Mouse (Mus musculus) intestine, embryonic 15.5 days (tissue): ENCODE data around the gene Cwc22. TPM values are rescaled to one million over a fixed set of nuclear protein-coding genes. Genes with fewer than 3 reads are reported as not detected.

ENCODE experiments used
- ATAC-seq: fragments of 200-750 bp; cut with Nextera tagmentation; 2 replicates; pipeline ENCODE4 v1.8.0; 2017; ENCODE audit warnings: moderate TSS enrichment, moderate library complexity
- H3K27ac ChIP-seq: fragments of 300-500 bp; sonication (generic); 2 replicates; pipeline ENCODE4 v1.5.1; 2015; ENCODE audit warnings: mild to moderate bottlenecking, inconsistent platforms
- H3K27me3 ChIP-seq: fragments of 300-500 bp; sonication (generic); replicated peaks from 2 replicates; pipeline ENCODE4 v1.6.1; 2015; ENCODE audit warnings: inconsistent platforms
- H3K36me3 ChIP-seq: fragments of 300-500 bp; sonication (generic); 2 replicates; pipeline ENCODE4 v1.6.1; 2015; ENCODE audit warnings: inconsistent platforms
- H3K4me1 ChIP-seq: fragments of 300-500 bp; sonication (generic); replicated peaks from 2 replicates; pipeline ENCODE4 v1.6.1; 2015; ENCODE audit warnings: inconsistent platforms
- H3K4me2 ChIP-seq: fragments of 300-500 bp; sonication (generic); replicated peaks from 2 replicates; pipeline ENCODE4 v1.6.1; 2015; ENCODE audit warnings: mild to moderate bottlenecking, inconsistent platforms
- H3K4me3 ChIP-seq: fragments of 300-500 bp; sonication (generic); replicated peaks from 2 replicates; pipeline ENCODE4 v1.5.1; 2015; ENCODE audit warnings: inconsistent platforms
- H3K9ac ChIP-seq: fragments of 300-500 bp; sonication (generic); 2 replicates; pipeline ENCODE4 v1.6.1; 2015; ENCODE audit warnings: inconsistent platforms
- H3K9me3 ChIP-seq: fragments of 300-500 bp; sonication (generic); 2 replicates; pipeline ENCODE4 v1.6.1; 2016; ENCODE audit warnings: inconsistent platforms
- WGBS: fragments of 180-500 bp; shearing (Covaris S2); methylation state at CpG from one replicate; pipeline ENCODE4 v1.1.7; 2015; 5-methylcytosine and 5-hydroxymethylcytosine counted together
- polyA plus RNA-seq: library from polyadenylated mRNA; unstranded; fragments of >200 nt; fragmentation: Nextera tagmentation; extraction: Ambion mirVana; gene quantifications from 2 replicates; pipeline ENCODE4 v1.2.1, GENCODE M21; 2015

Cwc22 gene
- polyA plus RNA-seq, 1 experiment from 2014 or later, result 29.4 TPM

- WGBS, result 87% methylated on average over 3 of the region's 3 CpGs
- H3K27me3 ChIP-seq, result no peaks in the 10 kb centered on the region
- no peaks in the 10 kb centered on the region for H3K4me1 ChIP-seq
- no peak overlapping the region for H3K27ac ChIP-seq
- no peak overlapping the region for H3K9ac ChIP-seq
- ATAC-seq, result no peak
- no peak overlapping the region for H3K4me3 ChIP-seq
- H3K4me2 ChIP-seq, result no peak overlapping the region
- H3K36me3 ChIP-seq, result no peaks in the 10 kb centered on the region
- no peaks in the 10 kb centered on the region for H3K9me3 ChIP-seq
Measured at GRCm38 (mm10) chr2:77978256-77978655, 32.1 kb upstream of the Cwc22 start.

- Histone ChIP-seq H3K36me3 (no peaks in the 10 kb centered on the region), H3K9me3 (no peaks in the 10 kb centered on the region), H3K27me3 (no peaks in the 10 kb centered on the region), H3K4me3 (no peak overlapping the region), H3K27ac (no peak overlapping the region), H3K4me1 (no peaks in the 10 kb centered on the region), H3K4me2 (no peak overlapping the region), H3K9ac (no peak overlapping the region)
- WGBS, result 87% methylated on average over 5 of the region's 5 CpGs
- no peak for ATAC-seq
Measured at GRCm38 (mm10) chr2:77976321-77976920, 30.2 kb upstream of the Cwc22 start.

- ATAC-seq, result no peak
- H3K4me3 ChIP-seq, result no peak overlapping the region
Measured at GRCm38 (mm10) chr2:77975606-77976005, 29.4 kb upstream of the Cwc22 start.

GRCm38 (mm10) chr2:77974986-77975385 lies 28.8 kb upstream of the Cwc22 start:
- H3K27ac ChIP-seq, result no peak overlapping the region
- H3K27me3 ChIP-seq, result no peaks in the 10 kb centered on the region
- H3K9me3 ChIP-seq, result no peaks in the 10 kb centered on the region
- no peak overlapping the region for H3K4me2 ChIP-seq
- H3K9ac ChIP-seq, result no peak overlapping the region
- no peak overlapping the region for H3K4me3 ChIP-seq
- no peaks in the 10 kb centered on the region for H3K36me3 ChIP-seq
- H3K4me1 ChIP-seq, result no peaks in the 10 kb centered on the region
- 83% methylated on average over 1 of the region's 1 CpGs for whole genome bisulfite sequencing
- no peak for ATAC-seq

More at GRCm38 (mm10) chr2:77975606-77976005, 29.4 kb upstream of the Cwc22 start:
- H3K9ac ChIP-seq, result no peak overlapping the region
- H3K4me2 ChIP-seq, result no peak overlapping the region
- H3K27me3 ChIP-seq, result no peaks in the 10 kb centered on the region
- H3K9me3 ChIP-seq, result no peaks in the 10 kb centered on the region
- H3K4me1 ChIP-seq, result no peaks in the 10 kb centered on the region
- no peaks in the 10 kb centered on the region for H3K36me3 ChIP-seq
- 77% methylated on average over 4 of the region's 4 CpGs for WGBS
- no peak overlapping the region for H3K27ac ChIP-seq

- Histone ChIP-seq H3K9me3 (no peaks in the 10 kb centered on the region), H3K27me3 (no peaks in the 10 kb centered on the region), H3K27ac (no peak overlapping the region), H3K4me3 (no peak overlapping the region), H3K36me3 (no peaks in the 10 kb centered on the region), H3K4me1 (no peaks in the 10 kb centered on the region), H3K9ac (no peak overlapping the region), H3K4me2 (no peak overlapping the region)
- 73% methylated on average over 2 of the region's 2 CpGs for WGBS
- ATAC-seq, result no peak
Measured at GRCm38 (mm10) chr2:77974366-77974765, 28.2 kb upstream of the Cwc22 start.

GRCm38 (mm10) chr2:77973296-77973695 lies 27.1 kb upstream of the Cwc22 start:
- H3K4me2 ChIP-seq, result no peak overlapping the region
- H3K27ac ChIP-seq, result no peak overlapping the region
- no peak overlapping the region for H3K9ac ChIP-seq
- no peaks in the 10 kb centered on the region for H3K9me3 ChIP-seq
- H3K36me3 ChIP-seq, result no peaks in the 10 kb centered on the region
- H3K4me1 ChIP-seq, result no peaks in the 10 kb centered on the region
- H3K27me3 ChIP-seq, result no peaks in the 10 kb centered on the region
- ATAC-seq, result no peak
- no peak overlapping the region for H3K4me3 ChIP-seq
- WGBS, result 85% methylated on average over 2 of the region's 2 CpGs

- no peaks in the 10 kb centered on the region for H3K27me3 ChIP-seq
- no peak overlapping the region for H3K4me3 ChIP-seq
- no peaks in the 10 kb centered on the region for H3K9me3 ChIP-seq
- 88% methylated on average over 2 of the region's 2 CpGs for WGBS
- H3K4me2 ChIP-seq, result no peak overlapping the region
- no peak overlapping the region for H3K27ac ChIP-seq
- no peaks in the 10 kb centered on the region for H3K36me3 ChIP-seq
- no peak for ATAC-seq
- H3K4me1 ChIP-seq, result no peaks in the 10 kb centered on the region
- no peak overlapping the region for H3K9ac ChIP-seq
Measured at GRCm38 (mm10) chr2:77972541-77972940, 26.4 kb upstream of the Cwc22 start.

- no peaks in the 10 kb centered on the region for H3K9me3 ChIP-seq
- H3K27me3 ChIP-seq, result no peaks in the 10 kb centered on the region
- H3K36me3 ChIP-seq, result no peaks in the 10 kb centered on the region
- no peak for ATAC-seq
- WGBS, result 95% methylated on average over 1 of the region's 1 CpGs
- no peak overlapping the region for H3K4me3 ChIP-seq
- H3K4me1 ChIP-seq, result no peaks in the 10 kb centered on the region
- no peak overlapping the region for H3K4me2 ChIP-seq
- H3K9ac ChIP-seq, result no peak overlapping the region
- no peak overlapping the region for H3K27ac ChIP-seq
Measured at GRCm38 (mm10) chr2:77971871-77972270, 25.7 kb upstream of the Cwc22 start.

- 68% methylated on average over 2 of the region's 2 CpGs for WGBS
- Histone ChIP-seq H3K9me3 (no peaks in the 10 kb centered on the region), H3K4me1 (no peaks in the 10 kb centered on the region), H3K27me3 (no peaks in the 10 kb centered on the region), H3K27ac (no peak overlapping the region), H3K4me2 (no peak overlapping the region), H3K4me3 (no peak overlapping the region), H3K9ac (no peak overlapping the region), H3K36me3 (no peaks in the 10 kb centered on the region)
- no peak for ATAC-seq
Measured at GRCm38 (mm10) chr2:77971361-77971760, 25.2 kb upstream of the Cwc22 start.

- Histone ChIP-seq H3K9me3 (no peaks in the 10 kb centered on the region), H3K9ac (no peak overlapping the region), H3K27me3 (no peaks in the 10 kb centered on the region), H3K4me2 (no peak overlapping the region), H3K36me3 (no peaks in the 10 kb centered on the region), H3K4me1 (no peaks in the 10 kb centered on the region), H3K4me3 (no peak overlapping the region), H3K27ac (no peak overlapping the region)
- 70% methylated on average over 3 of the region's 3 CpGs for WGBS
- ATAC-seq, result no peak
Measured at GRCm38 (mm10) chr2:77970556-77970955, 24.4 kb upstream of the Cwc22 start.

- no peaks in the 10 kb centered on the region for H3K27me3 ChIP-seq
- 95% methylated on average over 4 of the region's 4 CpGs for WGBS
- no peak overlapping the region for H3K4me2 ChIP-seq
- H3K4me3 ChIP-seq, result no peak overlapping the region
- H3K36me3 ChIP-seq, result no peaks in the 10 kb centered on the region
- no peak for ATAC-seq
- H3K9ac ChIP-seq, result no peak overlapping the region
- H3K4me1 ChIP-seq, result no peaks in the 10 kb centered on the region
- H3K27ac ChIP-seq, result no peak overlapping the region
- H3K9me3 ChIP-seq, result no peaks in the 10 kb centered on the region
Measured at GRCm38 (mm10) chr2:77969956-77970355, 23.8 kb upstream of the Cwc22 start.

GRCm38 (mm10) chr2:77962450-77963193 lies 16.4 kb upstream of the Cwc22 start:
- Histone ChIP-seq H3K4me3 (no peak overlapping the region), H3K4me1 (no peaks in the 10 kb centered on the region), H3K9me3 (no peaks in the 10 kb centered on the region), H3K9ac (no peak overlapping the region), H3K27me3 (no peaks in the 10 kb centered on the region), H3K27ac (no peak overlapping the region), H3K36me3 (no peaks in the 10 kb centered on the region), H3K4me2 (no peak overlapping the region)
- ATAC-seq, result no peak
- 97% methylated on average over 3 of the region's 3 CpGs for WGBS

GRCm38 (mm10) chr2:77961256-77961655 lies 15.1 kb upstream of the Cwc22 start:
- no peak overlapping the region for H3K27ac ChIP-seq
- ATAC-seq, result no peak
- no peak overlapping the region for H3K9ac ChIP-seq
- WGBS, result 63% methylated on average over 1 of the region's 1 CpGs
- no peak overlapping the region for H3K4me3 ChIP-seq
- H3K4me1 ChIP-seq, result no peaks in the 10 kb centered on the region
- H3K9me3 ChIP-seq, result no peaks in the 10 kb centered on the region
- H3K4me2 ChIP-seq, result no peak overlapping the region
- no peaks in the 10 kb centered on the region for H3K27me3 ChIP-seq
- H3K36me3 ChIP-seq, result no peaks in the 10 kb centered on the region
